Mouse (Mus musculus) ES-CJ7 (cell line): Measurements from ENCODE around the gene Trappc2l.
"Not testable (repeated sequence)": the region's sequence is repeated elsewhere in the genome, so short reads cannot be mapped to it uniquely, and the experiment has no call there.

Experiments
- DNase-seq: peaks from one replicate; pipeline ENCODE4 v3.0.0; 2011; ENCODE audit warnings: low read depth, low spot score

Trappc2l gene

DNA sequence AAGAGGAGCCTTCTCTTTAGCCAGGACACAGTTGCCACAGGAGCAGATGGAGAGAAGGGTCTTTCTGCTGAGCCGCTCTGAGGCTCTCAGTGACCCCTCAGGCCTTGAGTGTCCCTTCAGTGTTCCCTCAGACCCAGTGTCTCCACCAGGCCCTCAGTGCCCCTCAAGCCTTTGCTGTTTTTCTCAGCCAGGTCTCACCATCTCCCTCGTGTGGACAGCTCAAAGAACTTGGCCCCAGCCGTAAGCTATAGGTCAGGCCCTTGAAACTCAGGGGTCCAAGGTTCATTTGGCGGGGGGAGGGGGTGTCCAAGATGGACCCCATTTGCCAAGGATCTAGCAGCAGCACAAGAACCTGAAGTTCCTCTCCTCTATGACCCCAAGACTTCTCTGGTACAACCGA is 13.2 kb downstream of the Trappc2l start:
- no peak for DNase-seq

DNA sequence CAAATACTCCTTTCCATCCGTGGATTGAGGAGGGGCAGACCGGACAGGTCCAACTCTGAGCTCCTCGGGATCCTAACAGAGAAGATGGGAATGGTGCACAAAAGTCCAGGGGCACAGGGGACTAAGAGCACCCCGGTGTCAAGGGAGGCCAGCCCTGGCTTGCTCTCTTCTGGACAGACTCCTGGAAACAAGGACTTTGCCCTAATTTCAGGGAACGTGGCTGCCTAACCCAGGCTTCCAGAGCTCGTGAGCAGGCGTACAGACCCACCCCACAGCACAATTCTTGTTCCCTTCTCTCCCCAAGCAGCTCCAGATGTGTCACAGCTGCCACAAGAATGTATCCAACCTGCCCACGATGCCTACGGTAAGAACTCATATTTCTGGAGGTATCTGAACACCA is 14.4 kb downstream of the Trappc2l start:
- no peak for DNase-seq

DNA sequence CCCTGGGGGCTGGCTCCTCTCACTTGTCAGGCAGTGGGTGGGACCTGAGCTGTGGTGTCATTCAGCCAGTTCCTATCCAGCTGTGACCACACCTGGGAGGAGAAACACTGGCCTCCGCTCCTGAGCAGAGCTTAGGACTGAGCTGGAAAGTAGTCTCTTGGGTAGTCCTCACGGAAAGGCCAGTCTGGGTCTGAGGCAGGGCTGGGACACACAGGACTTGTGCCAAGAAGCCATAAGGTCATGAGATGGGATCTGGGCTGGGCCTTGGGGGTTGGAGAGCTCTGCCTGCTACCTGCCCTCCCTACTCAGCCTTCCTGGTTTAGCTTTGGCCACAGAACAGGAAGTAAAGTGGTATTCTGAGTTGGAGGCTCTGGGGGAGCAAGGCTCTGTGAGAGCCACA is 15.5 kb downstream of the Trappc2l start:
- DNase-seq, result no peak

DNA sequence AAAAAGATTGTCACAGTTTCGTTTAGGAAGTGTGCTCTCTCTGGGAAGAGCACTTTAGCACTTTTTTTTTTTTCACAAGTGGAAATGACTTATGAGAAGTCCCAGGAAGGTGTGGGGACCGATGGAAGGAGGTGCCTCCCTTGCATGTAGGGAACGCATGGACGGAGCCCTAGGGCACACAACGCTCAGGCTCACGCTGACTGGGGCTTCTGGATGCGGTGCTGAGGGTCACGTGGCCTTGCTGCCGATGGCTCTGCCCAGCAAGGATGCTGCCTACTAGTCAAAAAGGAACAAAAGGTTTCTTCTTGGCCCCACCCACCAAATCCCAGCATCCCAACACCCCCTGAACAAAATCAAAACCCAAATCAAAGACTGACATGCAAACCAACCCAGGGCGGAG is 17.9 kb downstream of the Trappc2l start:
- DNase-seq, result peak; percentile 55

DNA sequence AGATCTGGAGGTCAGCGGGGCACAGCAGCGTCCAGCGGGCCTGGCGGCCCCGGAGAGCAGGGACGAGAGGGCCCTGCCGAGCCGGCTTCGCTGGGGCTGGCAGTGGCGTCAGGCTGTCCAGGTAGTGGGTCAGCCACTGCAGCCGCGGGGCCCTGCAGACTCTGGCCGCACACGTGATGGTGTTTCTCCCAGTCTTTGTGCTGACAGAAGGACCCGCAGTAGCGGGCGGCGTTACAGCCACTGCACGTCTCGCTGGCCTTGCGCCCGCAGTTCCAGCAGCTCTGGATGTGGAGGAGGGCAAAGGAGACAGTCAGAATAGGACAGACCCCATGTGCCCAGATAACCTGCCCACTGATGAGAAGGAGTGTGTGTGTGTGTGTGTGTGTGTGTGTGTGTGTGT is 19.3 kb downstream of the Trappc2l start:
- DNase-seq, result no peak

DNA sequence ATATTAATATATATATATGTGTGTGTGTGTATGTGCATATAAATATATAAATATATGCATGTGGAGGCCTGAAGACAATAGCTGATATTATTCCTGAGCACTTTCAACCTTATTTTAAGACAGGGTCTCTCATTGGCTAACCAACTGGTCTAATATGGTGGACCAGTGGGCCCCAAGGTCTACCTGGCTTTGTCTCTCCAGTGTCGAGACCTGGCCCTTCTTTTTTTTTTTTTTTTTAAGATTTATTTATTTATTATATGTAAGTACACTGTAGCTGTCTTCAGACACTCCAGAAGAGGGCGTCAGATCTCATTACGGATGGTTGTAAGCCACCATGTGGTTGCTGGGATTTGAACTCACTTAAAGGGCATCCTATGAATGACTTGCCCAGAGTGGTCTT is 20.7 kb downstream of the Trappc2l start:
- not testable (repeated sequence) for DNase-seq

DNA sequence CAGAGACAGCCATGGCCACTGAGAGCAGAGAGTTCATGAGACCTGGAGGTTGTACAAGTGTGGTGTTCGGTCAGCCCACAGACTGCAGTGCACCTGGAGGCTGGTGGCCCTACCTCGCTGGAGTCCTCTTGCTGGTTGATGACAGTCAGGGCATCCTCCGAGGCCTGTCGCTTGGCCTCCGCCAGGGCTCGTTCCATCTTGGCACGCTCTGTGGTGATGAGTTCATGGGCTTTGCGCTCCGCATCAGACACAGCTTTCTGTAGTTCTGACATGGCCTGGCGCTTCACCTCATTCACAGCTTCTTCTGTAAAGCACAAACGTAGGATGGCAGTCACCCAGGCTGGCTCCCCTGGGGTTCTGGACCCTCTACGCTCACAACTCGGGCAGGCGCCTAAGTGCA is 21.8 kb downstream of the Trappc2l start:
- no peak for DNase-seq

DNA sequence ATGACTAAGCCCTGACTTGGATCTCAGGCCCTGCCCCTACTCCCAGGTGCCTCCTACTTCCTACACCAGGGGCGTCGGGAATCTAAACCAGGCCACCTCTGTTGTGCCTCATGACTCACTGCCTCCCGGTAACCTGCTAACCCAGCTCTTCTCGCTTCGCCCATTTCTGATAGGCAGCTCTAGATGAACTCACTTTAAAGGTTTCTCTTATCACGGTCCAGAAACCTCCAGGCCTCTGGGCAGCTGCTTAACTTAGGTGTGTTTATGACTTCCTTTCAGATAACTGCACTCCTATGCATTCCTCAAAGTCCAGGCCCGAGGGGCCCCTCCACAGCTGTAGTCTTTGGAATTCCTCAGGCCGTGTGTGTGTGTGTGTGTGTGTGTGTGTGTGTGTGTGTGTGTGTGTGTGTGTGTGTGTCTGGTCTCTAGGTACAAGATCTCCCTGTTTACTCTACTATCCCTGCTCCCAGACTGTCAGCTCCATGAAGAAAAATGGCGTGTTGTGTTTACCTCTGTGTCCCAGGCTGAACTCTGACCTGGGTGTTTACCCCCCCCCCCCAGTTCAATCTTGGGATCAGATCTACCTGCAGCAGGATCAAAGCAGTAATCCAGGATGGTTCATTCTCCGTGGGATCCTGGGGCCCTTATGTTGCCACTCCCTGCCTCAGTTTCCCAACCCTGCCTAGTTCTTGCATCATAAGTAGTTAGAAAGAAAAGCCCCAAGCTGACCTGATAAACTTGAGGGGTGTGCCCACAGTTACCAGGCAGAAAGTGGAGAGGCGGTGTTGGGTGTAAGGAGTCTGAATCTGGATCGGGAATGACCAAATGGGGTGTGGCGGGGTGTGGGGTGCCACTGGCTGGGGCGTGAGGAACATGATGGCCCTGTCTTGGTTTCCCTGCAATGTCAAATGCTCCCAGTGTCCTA is 24.7 kb downstream of the Trappc2l start:
- DNase-seq, result no peak

DNA sequence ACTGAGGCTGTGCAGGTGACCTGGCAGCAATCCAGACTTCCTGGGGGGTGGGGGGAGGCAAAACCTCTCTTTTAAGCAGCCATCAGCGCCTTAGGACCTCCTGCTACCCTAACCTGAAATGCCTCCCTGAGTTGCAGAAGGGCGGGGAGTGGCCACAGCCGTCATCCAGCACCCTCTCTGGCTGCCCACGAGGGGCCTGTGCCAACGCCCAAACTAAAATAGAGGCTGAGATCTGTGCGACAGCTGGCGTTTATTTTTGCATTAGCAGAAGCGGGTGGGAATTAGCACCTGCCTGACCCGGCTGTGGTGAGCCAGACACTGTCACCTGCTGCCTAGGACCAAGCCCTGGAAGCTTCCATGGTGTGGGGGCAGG is 25.3 kb downstream of the Trappc2l start:
- no peak for DNase-seq

DNA sequence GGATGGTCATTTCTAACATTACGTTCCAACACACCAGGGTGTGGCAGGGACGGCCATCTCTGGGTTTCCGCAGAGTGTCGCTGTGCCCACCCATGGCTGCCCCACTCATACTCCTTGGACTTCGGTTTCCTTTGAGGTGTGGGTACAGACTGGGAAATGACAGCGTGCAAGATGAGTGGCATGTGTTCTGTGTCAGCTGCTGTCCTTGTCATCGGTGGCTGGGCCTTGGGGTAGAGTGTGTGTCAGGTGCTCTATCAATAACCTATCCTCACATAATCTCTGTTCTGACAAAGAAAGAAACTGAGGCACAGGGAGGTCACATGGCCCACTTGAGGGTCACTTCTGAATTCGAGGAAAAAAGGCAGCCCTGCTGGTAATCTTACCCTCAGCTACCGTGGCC is 25.8 kb downstream of the Trappc2l start:
- DNase-seq, result no peak

DNA sequence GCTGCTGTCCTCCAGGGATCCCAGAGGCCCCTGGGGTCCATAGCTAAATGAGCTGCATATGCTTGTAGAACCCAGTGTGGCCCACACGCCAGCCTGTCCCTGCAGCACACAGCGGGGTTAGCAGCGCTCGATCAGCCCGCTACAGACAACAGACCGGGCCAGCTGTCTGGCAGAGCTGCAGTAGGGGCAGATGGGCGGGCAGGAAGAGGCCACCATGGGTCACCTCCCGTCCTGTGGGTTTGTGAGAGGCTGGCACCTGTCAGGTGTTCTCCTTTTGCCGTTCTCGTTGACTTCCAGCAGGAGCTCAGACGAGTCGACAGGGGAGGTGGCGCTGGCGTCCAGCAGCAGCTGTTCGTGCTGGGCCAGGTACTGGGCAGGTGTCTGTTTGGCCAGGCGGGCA is 27.2 kb downstream of the Trappc2l start:
- no peak for DNase-seq

DNA sequence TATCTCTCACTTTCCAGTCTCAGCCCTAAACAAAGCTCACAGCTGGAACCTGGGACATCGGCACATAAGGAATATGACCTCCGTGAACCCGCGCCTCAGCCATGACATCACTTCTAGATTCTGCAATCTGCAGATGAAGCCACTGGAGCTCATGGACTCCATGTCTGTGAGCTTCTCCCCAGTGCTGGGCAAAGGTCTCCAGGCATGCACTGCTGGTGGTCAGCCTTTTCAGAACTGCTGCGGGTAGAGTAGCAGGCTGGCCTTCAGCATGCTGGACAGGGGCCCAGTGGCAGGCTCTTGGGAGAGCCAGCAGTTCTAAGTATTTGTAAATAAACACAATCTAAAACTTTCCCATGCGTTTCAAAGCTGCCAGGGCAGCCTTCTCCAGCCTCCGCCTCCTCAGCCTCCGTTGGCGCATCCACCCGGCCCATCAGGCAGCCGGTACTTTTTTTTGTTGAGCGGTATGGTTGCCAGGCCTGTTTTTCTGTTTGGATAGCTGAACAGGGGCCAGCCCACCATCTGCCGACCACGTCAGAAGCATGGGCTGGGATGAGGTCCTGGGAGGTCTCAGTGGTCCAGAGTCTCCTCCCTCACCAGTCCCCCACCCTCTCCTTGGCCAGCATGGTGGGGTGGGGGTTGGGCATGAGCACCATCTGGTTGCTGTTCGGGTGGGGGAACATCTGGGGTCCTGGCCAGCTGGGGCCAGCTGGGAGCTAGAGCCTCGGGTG is 28.2 kb downstream of the Trappc2l start:
- DNase-seq, result no peak

DNA sequence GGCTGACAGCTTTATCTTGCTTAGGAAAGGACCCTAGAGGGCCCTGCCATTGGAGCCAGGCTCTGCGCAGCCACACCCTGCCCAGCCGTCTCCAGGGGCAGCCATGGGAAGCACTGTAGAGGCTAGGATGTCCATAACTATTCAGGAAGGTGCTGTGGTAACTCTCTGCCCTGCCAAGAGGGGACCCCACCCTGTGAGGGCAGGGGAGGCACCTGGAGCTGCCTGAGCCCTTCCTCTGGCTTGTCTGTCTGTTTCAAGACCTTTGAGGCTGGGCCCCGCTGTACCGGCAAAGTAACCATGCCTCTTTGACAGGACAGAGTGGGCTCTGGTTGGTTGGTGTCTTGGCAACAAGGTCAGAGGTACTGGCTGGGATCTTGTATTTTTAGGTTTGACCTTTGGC is 29.4 kb downstream of the Trappc2l start:
- DNase-seq, result no peak

DNA sequence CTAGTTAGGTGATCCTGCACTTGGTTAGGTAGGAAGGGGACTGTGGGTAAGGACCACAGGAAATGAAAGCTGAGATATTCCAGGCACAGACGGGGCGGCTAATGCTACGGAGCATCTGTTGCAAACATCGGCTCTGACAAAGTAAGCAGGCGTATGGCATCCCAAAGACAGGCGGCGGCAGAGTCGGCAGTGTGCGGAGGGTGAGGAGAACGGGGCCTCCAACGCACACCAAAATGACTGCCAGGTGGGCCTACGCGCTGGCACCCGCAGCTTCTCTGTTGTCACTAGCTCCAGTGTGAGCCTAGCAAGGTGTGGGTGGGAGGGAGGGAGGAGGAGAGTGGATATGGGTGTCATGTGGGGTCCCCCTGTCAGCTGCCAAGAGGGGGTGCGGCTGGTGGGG is 30.0 kb downstream of the Trappc2l start:
- DNase-seq, result no peak

DNA sequence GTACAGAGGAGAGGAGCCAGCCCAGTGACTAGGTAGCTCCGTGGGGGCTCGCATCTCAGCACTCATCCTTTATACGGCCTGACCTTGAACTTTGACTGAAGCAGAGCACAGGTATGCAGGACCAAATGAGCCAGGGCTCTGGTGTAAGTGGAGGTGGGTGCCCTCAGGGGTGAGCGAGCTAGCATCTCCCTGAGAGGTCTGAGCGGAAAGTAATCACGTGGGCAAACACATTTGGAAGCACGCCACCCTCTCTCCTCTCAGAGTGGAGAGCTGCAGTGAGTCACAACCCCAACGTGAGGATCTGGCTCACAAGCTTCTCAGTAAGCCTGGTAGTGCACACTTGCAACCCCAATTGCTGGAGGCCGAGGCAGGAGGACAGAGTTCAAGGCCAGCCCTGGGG is 30.6 kb downstream of the Trappc2l start:
- DNase-seq, result peak; percentile 36

DNA sequence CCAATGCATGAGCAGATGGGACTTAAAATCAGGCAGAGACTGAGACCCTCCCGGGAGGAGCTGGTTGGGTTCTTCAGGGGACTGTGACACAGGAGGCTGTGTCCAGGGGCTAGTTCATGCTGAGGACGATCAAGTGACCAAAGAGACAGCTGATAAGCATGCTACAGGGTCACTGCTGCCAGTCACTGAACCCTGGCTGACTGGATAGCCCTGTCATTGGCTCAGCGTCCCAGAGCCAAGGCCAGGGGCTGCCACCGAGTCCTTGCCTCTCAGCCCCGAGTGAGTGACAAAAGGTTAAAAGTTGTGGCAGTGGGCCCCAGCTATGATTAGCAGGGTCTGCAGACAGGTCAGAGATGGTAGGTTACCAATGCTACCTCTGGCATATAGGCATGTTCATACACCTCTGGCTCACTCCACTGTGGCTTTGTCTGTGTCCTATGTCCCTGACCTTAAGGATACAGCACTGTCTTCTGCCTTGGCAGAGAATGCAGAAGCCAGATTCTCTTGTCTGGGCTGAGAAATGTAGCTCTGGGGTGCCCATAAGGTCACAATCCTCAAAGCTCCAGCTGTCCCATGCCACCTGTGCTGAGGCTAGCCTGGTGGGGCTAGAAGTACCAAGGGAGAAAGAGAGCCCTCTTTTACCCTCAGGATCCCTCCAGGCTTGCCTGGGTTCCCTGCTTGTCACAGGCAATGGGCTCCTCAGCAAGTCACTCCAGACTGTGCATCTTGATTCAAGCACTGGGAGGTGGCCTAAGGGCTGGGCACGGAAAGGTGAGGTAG is 32.9 kb downstream of the Trappc2l start:
- DNase-seq, result no peak

DNA sequence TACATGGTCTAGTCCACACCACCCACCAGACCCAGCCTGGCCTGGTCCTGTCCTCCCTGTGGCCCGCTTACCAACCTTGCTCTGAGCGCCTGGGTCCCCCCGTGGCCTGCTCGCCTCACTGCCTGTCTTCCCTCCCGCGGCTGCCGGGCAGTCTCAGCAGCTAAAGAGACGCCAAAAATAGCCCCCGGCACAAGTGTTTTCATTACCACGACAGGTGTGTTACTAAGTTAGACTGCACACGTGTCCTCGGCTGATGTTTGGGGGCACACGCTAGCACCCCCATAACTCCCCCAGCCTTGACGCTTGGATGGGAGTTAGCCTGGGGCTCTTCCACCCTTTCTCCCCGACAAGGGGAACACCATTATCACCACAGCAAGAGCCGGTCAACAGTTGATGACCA is 34.9 kb downstream of the Trappc2l start:
- DNase-seq, result no peak

DNA sequence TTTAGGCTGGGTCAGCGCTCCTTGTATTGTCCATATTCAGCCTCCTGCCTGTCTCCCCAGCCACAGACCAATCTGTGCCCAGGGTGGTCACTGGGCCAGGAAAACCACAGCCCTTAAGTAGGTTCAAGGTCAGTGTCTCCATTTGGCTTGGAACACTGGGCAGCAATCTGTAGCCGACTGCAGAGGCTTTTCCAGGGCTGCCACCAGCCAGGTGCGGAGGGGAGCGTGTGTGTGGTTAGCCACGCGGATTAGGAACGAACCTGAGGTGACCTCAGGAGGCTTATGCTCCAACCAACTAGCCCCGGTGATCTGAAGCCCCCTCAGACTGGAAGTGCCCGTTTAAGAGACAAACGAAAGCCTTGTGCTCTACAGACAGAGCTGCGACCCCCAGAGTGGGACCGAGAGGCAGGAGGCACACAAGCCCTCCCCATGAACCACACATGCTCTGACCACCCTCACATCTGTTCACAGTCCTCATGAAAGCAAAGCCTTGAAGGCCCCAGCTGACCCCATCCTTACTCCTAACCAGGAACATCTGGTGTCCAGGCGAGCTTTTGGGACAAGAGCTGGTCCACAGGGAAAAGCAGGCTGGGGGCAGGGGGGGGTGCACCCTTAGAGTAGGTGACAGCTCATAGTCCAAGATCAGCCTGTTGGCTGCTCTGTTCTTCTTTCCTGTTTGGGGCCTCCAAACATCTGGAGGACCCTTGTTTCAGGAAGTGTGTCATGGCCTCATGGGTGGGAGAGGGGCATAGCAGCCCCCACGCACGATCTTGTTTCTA is 36.9 kb downstream of the Trappc2l start:
- no peak for DNase-seq

DNA sequence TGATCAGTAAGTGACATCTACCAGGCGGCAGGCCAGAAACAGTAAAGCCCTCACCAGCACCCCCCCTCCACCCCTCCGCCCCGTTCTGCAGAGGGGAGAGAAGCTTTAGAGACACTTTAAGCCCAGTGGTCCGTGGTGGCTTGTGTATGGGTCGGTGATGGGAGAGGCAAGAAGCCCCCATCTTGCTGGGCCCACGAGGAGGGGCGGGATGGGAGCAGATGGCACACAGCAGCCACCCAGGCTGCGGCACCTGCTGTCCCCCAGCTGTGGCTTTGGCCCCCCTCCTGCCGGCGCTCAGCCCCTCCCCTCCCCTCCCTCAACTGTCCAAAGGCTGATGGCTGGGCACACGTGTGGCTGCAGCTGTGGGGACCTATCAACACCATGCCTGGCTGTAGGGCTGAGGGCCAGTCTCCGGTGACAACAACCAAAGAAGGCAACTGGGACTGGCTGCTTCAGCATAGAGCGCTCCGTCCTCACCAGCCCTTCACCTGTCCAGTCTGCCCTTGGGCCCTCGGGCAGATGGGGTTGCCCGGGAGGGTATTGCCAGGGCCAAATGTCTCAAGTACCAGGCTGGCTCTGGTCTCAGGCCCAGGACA is 40.0 kb downstream of the Trappc2l start:
- no peak for DNase-seq

DNA sequence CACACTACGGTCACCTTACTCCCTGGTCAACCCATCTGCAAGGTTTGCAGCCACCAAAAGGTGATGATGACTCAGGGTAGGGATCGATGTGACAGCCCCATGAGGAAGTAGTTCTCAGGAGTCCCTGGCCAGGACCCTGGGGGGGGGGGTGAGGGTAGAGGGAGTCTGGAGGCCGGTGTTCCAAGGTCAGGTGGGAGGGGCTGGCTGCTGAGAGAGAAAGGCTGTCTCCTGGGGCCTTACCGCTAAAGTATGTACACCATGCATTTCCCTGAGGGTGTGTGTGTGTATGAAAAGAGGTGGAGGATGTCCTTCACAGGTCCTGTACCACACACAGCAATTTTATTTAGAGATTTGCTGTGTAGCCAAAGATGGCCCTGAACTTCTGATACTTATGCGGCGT is 41.2 kb downstream of the Trappc2l start:
- no peak for DNase-seq

DNA sequence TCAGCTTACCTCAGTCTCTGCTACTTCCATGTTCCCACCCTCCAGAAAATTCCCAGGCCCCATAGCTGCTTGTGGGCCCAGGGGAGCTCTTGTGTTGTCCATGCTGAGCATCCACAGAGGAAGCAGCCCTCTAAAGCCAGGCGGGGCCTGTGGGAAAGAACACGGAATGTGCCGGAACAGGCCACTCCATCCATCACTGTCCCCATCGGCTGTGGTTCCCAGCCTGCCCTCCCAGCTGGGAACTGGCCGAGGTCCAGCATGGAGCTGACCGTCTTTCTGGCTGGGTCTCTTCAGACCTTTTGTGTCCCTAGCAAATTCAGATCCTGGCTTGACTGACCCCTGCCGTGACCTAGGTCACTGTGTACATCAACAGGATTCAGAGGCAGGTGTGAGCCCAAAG is 43.3 kb downstream of the Trappc2l start:
- no peak for DNase-seq
